Mouse (Mus musculus): ENCODE measurements around the gene Cyp2c38. TPM values are rescaled to one million over a fixed set of nuclear protein-coding genes. Genes with fewer than 3 reads are reported as not detected.
"Not testable (repeated sequence)": the region's sequence is repeated elsewhere in the genome, so short reads cannot be mapped to it uniquely, and the experiment has no call there.

The Cyp2c38 gene
- polyA plus RNA-seq (2015; fragmentation: Nextera tagmentation; extraction: Ambion mirVana) = not detected in 2 replicates

GRCm38 (mm10) chr19:39462941-39463340, at the start of gene Cyp2c38:
Cyp2c38 (minus strand) TSS chr19:39463075.
- WGBS = 81% methylated on average over 1 of the region's 1 CpGs
- Histone ChIP-seq H3K27me3 (replicated peaks) (no peaks in the 10 kb centered on the region), H3K9ac (no peak within 1 kb of the TSS), H3K4me2 (replicated peaks) (no peak within 1 kb of the TSS), H3K4me1 (replicated peaks) (no peaks in the 10 kb centered on the region), H3K4me3 (replicated peaks) (no peak within 1 kb of the TSS), H3K9me3 (no peaks in the 10 kb centered on the region), H3K27ac (no peak within 1 kb of the TSS), H3K36me3 (no peaks in the 10 kb centered on the region)
- no peak for ATAC-seq

- 79% methylated on average over 4 of the region's 4 CpGs for WGBS
- no peaks in the 10 kb centered on the region for H3K4me1 ChIP-seq (replicated peaks)
- H3K27ac ChIP-seq = no peak within 1 kb of the TSS
- no peak within 1 kb of the TSS for H3K9ac ChIP-seq
- no peaks in the 10 kb centered on the region for H3K9me3 ChIP-seq
- H3K4me2 ChIP-seq (replicated peaks) = no peak within 1 kb of the TSS
- no peaks in the 10 kb centered on the region for H3K36me3 ChIP-seq
- no peaks in the 10 kb centered on the region for H3K27me3 ChIP-seq (replicated peaks)
- no peak within 1 kb of the TSS for H3K4me3 ChIP-seq (replicated peaks)
- ATAC-seq = no peak
Observed at GRCm38 (mm10) chr19:39510534-39510933, 47.7 kb upstream of the Cyp2c38 start, which contains the start of gene Cyp2c39. Cyp2c39 (plus strand) TSS chr19:39510862.

GRCm38 (mm10) chr19:39509533-39509932, 46.7 kb upstream of the Cyp2c38 start:
- Histone ChIP-seq H3K4me1 (replicated peaks) (no peaks in the 10 kb centered on the region), H3K27ac (no peak overlapping the region), H3K4me3 (replicated peaks) (no peak overlapping the region), H3K4me2 (replicated peaks) (no peak overlapping the region), H3K9me3 (no peaks in the 10 kb centered on the region), H3K9ac (no peak overlapping the region), H3K27me3 (replicated peaks) (no peaks in the 10 kb centered on the region), H3K36me3 (no peaks in the 10 kb centered on the region)
- ATAC-seq = no peak
- WGBS = 74% methylated on average over 1 of the region's 1 CpGs

GRCm38 (mm10) chr19:39506341-39506740, 43.5 kb upstream of the Cyp2c38 start:
- H3K4me1 ChIP-seq (replicated peaks) = no peaks in the 10 kb centered on the region
- no peak overlapping the region for H3K4me3 ChIP-seq (replicated peaks)
- no peak overlapping the region for H3K4me2 ChIP-seq (replicated peaks)
- H3K27ac ChIP-seq = no peak overlapping the region
- H3K27me3 ChIP-seq (replicated peaks) = no peaks in the 10 kb centered on the region
- H3K9me3 ChIP-seq = no peaks in the 10 kb centered on the region
- no peaks in the 10 kb centered on the region for H3K36me3 ChIP-seq
- no peak for ATAC-seq
- H3K9ac ChIP-seq = no peak overlapping the region

- 96% methylated on average over 1 of the region's 1 CpGs for WGBS
- not testable (repeated sequence) for ATAC-seq
Observed at GRCm38 (mm10) chr19:39483961-39484360, 21.1 kb upstream of the Cyp2c38 start.

GRCm38 (mm10) chr19:39463923-39464322, 1.0 kb upstream of the Cyp2c38 start:
- no peak for ATAC-seq
- no peak overlapping the region for H3K27ac ChIP-seq
- no peaks in the 10 kb centered on the region for H3K27me3 ChIP-seq (replicated peaks)
- H3K4me3 ChIP-seq (replicated peaks) = no peak overlapping the region
- H3K36me3 ChIP-seq = no peaks in the 10 kb centered on the region
- no peaks in the 10 kb centered on the region for H3K9me3 ChIP-seq
- H3K4me2 ChIP-seq (replicated peaks) = no peak overlapping the region
- H3K4me1 ChIP-seq (replicated peaks) = no peaks in the 10 kb centered on the region
- H3K9ac ChIP-seq = no peak overlapping the region

More at GRCm38 (mm10) chr19:39483961-39484360, 21.1 kb upstream of the Cyp2c38 start:
- H3K36me3 ChIP-seq; H3K4me1 ChIP-seq (replicated peaks); H3K9ac ChIP-seq; H3K27me3 ChIP-seq (replicated peaks); H3K4me3 ChIP-seq (replicated peaks); H3K9me3 ChIP-seq; H3K4me2 ChIP-seq (replicated peaks); H3K27ac ChIP-seq: not testable (repeated sequence)

Other genes starting within 250 kb of the Cyp2c38 start
- gene Cyp2c29, start 193.7 kb downstream of the Cyp2c38 start, polyA plus RNA-seq (2015; fragmentation: Nextera tagmentation; extraction: Ambion mirVana) = not detected in 2 replicates
- not detected in 2 replicates for gene Cyp2c39, start 47.8 kb upstream of the Cyp2c38 start, polyA plus RNA-seq (2015; fragmentation: Nextera tagmentation; extraction: Ambion mirVana)
- 0.63 and 0.64 TPM in 2 replicates for gene Cyp2c67, start 186.0 kb upstream of the Cyp2c38 start, polyA plus RNA-seq (2015; fragmentation: Nextera tagmentation; extraction: Ambion mirVana)

Measured in intestine, embryonic 15.5 days (tissue).